Mouse (Mus musculus): ENCODE data around the gene Lep. TPM values are rescaled to one million over a fixed set of nuclear protein-coding genes. Genes with fewer than 3 reads are reported as not detected.
A peak's percentile ranks its signal among the peaks of the same experiment; 100 is the strongest.

Lep gene
- total RNA-seq, 2 experiments from 2014 or later: 0.83 to 56.5 TPM

DNA sequence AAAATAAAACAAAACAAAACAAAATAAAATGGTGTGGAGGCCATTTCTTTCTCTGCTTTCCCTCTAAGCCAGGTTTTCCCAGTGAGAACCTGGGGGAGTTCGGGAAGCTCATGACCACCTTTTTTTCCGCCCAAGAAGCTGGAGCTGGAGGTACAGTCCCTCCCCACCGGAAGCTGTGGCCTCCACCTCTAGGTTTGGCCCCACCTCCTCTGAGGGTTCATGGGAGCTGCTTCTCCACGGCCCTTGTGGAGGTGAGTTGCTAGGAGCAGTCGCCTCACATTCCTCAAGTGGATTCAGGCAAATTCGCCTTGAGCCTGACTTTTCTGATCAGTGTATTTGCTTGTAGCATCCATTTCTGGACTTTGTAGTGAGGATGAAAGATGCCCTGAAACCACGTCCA lies 55.7 kb downstream of the Lep start:
- no peak for DNase-seq (ENCODE audit: low spot score in 2 of 2)

DNA sequence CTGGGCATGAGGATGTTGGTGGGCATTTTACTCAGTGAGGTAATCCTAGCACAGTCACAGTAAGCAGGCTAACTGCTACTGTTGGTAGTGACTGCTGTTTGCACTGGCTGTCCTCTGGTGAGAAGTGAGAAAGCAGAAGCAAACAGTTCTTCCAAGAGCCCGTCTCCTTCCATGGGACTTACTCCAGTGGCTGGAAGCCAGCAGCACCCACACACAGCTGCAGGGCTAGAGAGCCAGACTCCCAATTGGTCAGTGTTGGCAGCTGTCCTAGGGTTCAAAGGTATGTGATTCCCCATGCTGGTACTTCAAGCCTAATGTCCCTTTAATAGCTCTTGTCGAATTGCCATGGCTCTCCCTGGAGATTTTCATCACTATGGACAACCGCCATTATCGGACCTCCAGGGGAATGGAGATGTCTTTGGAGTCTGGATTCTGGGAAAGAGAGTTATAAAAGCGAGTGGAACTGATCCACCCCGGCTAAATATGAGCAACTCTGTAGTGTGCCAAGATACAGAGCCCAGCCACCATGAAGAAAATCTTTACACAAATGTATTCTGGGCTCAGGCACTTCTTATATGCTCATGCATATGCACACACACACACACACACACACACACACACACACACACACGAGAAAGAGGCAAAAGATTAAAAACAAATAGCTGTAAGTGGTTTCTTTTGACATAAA lies 57.5 kb downstream of the Lep start:
- DNase-seq (ENCODE audit: low spot score in 2 of 2): peak in 1 of 2 experiments; percentile 33

DNA sequence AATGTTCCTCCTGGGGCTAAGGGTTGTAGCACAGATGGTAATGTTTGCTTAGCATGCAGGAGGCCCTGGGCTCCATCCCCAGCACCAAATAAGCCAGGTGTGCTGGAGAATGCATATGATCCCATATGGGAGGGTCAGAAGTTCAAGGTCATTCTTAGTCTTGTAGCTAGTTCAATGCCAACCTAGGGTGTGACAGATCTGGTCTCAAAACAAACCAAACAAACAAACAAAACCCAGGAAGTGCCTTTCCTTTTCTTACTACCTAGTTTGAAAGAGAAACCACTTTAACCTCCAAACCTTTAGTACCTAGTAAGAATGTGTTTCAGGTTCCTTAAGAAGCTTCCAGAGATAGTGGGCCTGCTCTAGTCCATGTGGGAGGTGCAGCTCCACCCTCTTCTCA lies 58.2 kb downstream of the Lep start:
- DNase-seq (ENCODE audit: low spot score in 2 of 2): no peak

DNA sequence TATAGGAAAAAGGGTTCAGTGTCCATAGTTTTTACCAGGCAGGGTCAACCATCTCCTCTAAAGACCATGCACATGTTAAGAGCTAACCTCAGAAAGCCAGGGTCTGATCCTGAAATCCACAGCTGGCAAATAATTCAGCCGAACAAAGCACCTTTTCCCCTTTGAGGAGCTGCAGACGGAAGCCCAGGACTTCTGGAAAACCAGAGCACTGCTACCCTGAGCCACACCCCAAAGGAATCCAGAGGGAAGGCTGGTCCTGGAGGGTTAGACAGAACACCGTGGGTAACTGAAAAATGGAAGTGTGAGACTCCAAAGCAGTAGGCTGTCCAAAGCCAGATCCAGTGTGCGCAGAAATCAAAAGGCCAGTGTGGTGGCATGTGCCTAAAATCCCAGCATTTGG lies 58.9 kb downstream of the Lep start:
- no peak for DNase-seq (ENCODE audit: low spot score in 2 of 2)

DNA sequence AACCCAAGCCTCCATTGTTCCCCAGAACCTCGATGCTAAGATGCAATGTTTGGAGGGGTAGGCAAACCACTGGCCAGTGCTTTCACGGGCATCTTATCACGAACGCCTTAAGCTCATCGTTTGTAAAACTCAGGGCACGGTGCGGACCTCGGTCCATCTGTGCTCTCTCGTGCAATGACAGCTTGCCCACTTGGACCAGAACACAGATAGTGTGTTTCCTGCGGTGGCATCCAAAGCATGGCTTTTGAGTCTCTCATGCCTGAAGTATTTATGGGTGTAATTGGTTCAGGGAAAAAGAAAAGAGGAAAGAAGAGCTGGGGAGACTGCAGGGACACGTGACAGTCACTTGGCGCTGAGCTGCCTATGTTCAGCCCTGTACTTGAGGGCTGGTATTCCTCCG lies 60.0 kb downstream of the Lep start:
- no peak for DNase-seq (ENCODE audit: low spot score in 2 of 2)

Small RNA genes lying within 50 kb of the gene (microRNA-seq; reads per million reads assigned to microRNA genes)
- gene Mir129-1 (ENCODE audit: borderline number of aligned reads in 2 of 2): 20.8 to 24.6 reads per million in 2 experiments

Other genes starting within 250 kb of the Lep start
- 10 to 100 TPM; 10.2 to 12.0 TPM for gene Lrrc4, start 228.5 kb upstream of the Lep start, total RNA-seq (2021)
- gene Rbm28, start 104.8 kb downstream of the Lep start, total RNA-seq (2021): 10 to 100 TPM; 32.4 to 34.3 TPM
- gene Prrt4, start 119.4 kb downstream of the Lep start, total RNA-seq (2021): 1 to 10 TPM; 1.3 to 3.9 TPM
- gene Impdh1, start 156.1 kb downstream of the Lep start, total RNA-seq (2021): 10 to 100 TPM; 49.6 to 63.7 TPM
- 1 to 10 TPM; 3.9 to 6.7 TPM for gene Hilpda, start 212.3 kb downstream of the Lep start, total RNA-seq (2021)
- not detected for gene Fam71f2, start 219.4 kb downstream of the Lep start, total RNA-seq (2021)

All from adrenal gland, adult 18-20 months (tissue).